Mouse (Mus musculus) lung, embryonic 15.5 days (tissue): Measurements from ENCODE around the gene Tmco2. TPM values are rescaled to one million over a fixed set of nuclear protein-coding genes. Genes with fewer than 3 reads are reported as not detected.

ENCODE experiments used
- ATAC-seq: fragments of 200-750 bp; cut with Nextera tagmentation; 2 replicates; pipeline ENCODE4 v1.8.0; 2017; ENCODE audit warnings: moderate number of reproducible peaks, borderline replicate concordance; ENCODE audit not compliant: low FRiP score, low TSS enrichment; ENCODE audit errors: extremely low read depth
- H3K27ac ChIP-seq: fragments of 300-500 bp; sonication (generic); 2 replicates; pipeline ENCODE4 v1.5.1; 2015; ENCODE audit warnings: moderate library complexity, mild to moderate bottlenecking, inconsistent platforms
- H3K27me3 ChIP-seq: fragments of 300-500 bp; sonication (generic); 2 replicates; pipeline ENCODE4 v1.6.1; 2015; ENCODE audit warnings: inconsistent platforms
- H3K36me3 ChIP-seq: fragments of 300-500 bp; sonication (generic); 2 replicates; pipeline ENCODE4 v1.6.1; 2015; ENCODE audit warnings: inconsistent platforms
- H3K4me1 ChIP-seq: fragments of 300-500 bp; sonication (generic); 2 replicates; pipeline ENCODE4 v1.6.1; 2015; ENCODE audit warnings: inconsistent platforms
- H3K4me2 ChIP-seq: fragments of 300-500 bp; sonication (generic); 2 replicates; pipeline ENCODE4 v1.6.1; 2015; ENCODE audit warnings: inconsistent platforms, mild to moderate bottlenecking, moderate library complexity
- H3K4me3 ChIP-seq: fragments of 300-500 bp; sonication (generic); 2 replicates; pipeline ENCODE4 v1.5.1; 2015; ENCODE audit warnings: mild to moderate bottlenecking, inconsistent platforms
- H3K9ac ChIP-seq: fragments of 300-500 bp; sonication (generic); 2 replicates; pipeline ENCODE4 v1.6.1; 2015; ENCODE audit warnings: inconsistent platforms
- H3K9me3 ChIP-seq: fragments of 300-500 bp; sonication (generic); 2 replicates; pipeline ENCODE4 v1.6.1; 2016; ENCODE audit warnings: inconsistent platforms
- WGBS: fragments of 180-500 bp; shearing (Covaris S2); methylation state at CpG from one replicate; pipeline ENCODE4 v1.1.7; 2015; 5-methylcytosine and 5-hydroxymethylcytosine counted together
- polyA plus RNA-seq: library from polyadenylated mRNA; unstranded; fragments of >200 nt; fragmentation: Nextera tagmentation; extraction: Ambion mirVana; gene quantifications from 2 replicates; pipeline ENCODE4 v1.2.1, GENCODE M21; 2015

Gene Tmco2
- polyA plus RNA-seq, 1 experiment from 2014 or later = not detected

DNA sequence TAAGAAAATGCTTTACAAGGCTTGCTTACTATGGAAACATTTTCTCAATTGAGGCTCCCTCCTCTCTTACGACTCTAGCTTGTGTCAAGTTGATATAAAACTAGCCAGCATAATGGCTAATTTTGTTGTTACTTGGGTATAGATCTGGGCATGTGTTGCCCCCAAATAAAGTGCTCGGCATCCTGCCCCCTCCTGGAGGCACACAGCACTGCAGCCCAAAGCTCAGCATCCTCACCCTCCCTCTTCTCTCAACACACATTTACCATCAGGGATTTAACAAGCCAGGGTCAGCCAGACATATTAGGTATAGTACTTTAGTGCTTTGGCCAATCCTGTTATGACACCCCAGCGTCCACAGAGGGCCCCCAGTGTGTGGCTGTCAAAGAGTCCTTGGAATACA is 52.7 kb downstream of the Tmco2 start:
- Histone ChIP-seq H3K27ac (no peak overlapping the region), H3K4me2 (no peak overlapping the region), H3K4me3 (no peak overlapping the region), H3K9me3 (no peaks in the 10 kb centered on the region), H3K36me3 (peaks cover 18% of the 10 kb centered on the region), H3K9ac (no peak overlapping the region), H3K27me3 (peaks cover 4% of the 10 kb centered on the region; the same call in 1 of the 2 replicates), H3K4me1 (peaks cover 7% of the 10 kb centered on the region)
- 48% methylated on average over 3 of the region's 3 CpGs for WGBS
- ATAC-seq = no peak

Other genes starting within 250 kb of the Tmco2 start
- gene Exo5, start 184.2 kb downstream of the Tmco2 start, polyA plus RNA-seq = 27.6 and 27.9 TPM in 2 replicates
- 9.0 and 10.0 TPM in 2 replicates for gene Zfp69, start 157.5 kb downstream of the Tmco2 start, polyA plus RNA-seq
- 14.3 and 14.5 TPM in 2 replicates for gene Smap2, start 92.0 kb downstream of the Tmco2 start, polyA plus RNA-seq
- 12.3 and 12.5 TPM in 2 replicates for gene Col9a2, start 69.8 kb downstream of the Tmco2 start, polyA plus RNA-seq
- gene Zmpste24, start 11.0 kb downstream of the Tmco2 start, polyA plus RNA-seq = 38.2 and 39.9 TPM in 2 replicates
- gene Rlf, start 105.9 kb upstream of the Tmco2 start, polyA plus RNA-seq = 24.4 and 24.5 TPM in 2 replicates
- gene Gm12888, start 215.7 kb upstream of the Tmco2 start, polyA plus RNA-seq = not detected in 2 replicates